Mouse (Mus musculus): ENCODE data around the gene Clec2e. TPM values are rescaled to one million over a fixed set of nuclear protein-coding genes. Genes with fewer than 3 reads are reported as not detected.

Clec2e gene
- polyA plus RNA-seq, 1 experiment, result not detected

- Histone ChIP-seq H3K4me1 (ENCODE audit: control insufficient read depth, insufficient read depth, low read length) (no peaks in the 10 kb centered on the region), H3K4me3 (ENCODE audit: insufficient read depth, low read length) (no peak overlapping the region), H3K27ac (ENCODE audit: insufficient read depth, low read depth, low read length) (no peak overlapping the region)
- TF ChIP-seq POLR2A (IDR thresholded peaks at IDR 0.05; ENCODE audit: borderline replicate concordance, low read depth, low read length) (no peak), CTCF (IDR thresholded peaks at IDR 0.05; ENCODE audit: low read depth, low read length) (no peak)
Measured at GRCm38 (mm10) chr6:129065857-129066256, 34.9 kb downstream of the Clec2e start.

DNA sequence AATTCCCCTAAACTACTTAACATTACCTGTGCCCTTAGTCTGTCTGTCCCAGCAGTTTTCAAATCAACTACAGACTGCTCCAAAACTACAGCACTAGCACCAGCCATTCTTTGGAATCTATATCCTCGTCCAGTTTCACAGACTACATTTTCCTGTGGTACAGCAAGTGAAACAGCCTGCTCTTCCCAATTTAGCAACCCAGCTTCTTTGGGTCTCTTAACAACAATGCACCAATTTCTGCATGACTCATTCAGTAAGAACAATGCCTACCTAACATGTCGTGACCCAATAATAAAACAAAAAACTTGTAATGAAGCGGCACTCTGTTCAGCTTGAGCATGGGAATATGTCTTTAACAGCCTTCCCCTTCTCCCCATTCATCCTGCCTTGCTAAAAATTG is 35.3 kb downstream of the Clec2e start:
- no peaks in the 10 kb centered on the region for H3K4me1 ChIP-seq (ENCODE audit: control insufficient read depth, insufficient read depth, low read length)
- no peak for TF ChIP-seq CTCF (IDR thresholded peaks at IDR 0.05; ENCODE audit: low read depth, low read length)
- no peak for TF ChIP-seq POLR2A (IDR thresholded peaks at IDR 0.05; ENCODE audit: borderline replicate concordance, low read depth, low read length)
- no peak overlapping the region for H3K4me3 ChIP-seq (ENCODE audit: insufficient read depth, low read length)
- no peak overlapping the region for H3K27ac ChIP-seq (ENCODE audit: insufficient read depth, low read depth, low read length)

GRCm38 (mm10) chr6:129058013-129058412 is 42.7 kb downstream of the Clec2e start:
- Histone ChIP-seq H3K4me1 (ENCODE audit: control insufficient read depth, insufficient read depth, low read length) (peaks cover 3% of the 10 kb centered on the region; the same call in 1 of the 2 replicates), H3K4me3 (ENCODE audit: insufficient read depth, low read length) (no peak overlapping the region), H3K27ac (ENCODE audit: insufficient read depth, low read depth, low read length) (no peak overlapping the region)
- TF ChIP-seq CTCF (IDR thresholded peaks at IDR 0.05; ENCODE audit: low read depth, low read length) (no peak), POLR2A (IDR thresholded peaks at IDR 0.05; ENCODE audit: borderline replicate concordance, low read depth, low read length) (no peak)

- no peak for TF ChIP-seq POLR2A (IDR thresholded peaks at IDR 0.05; ENCODE audit: borderline replicate concordance, low read depth, low read length)
- no peak for TF ChIP-seq CTCF (IDR thresholded peaks at IDR 0.05; ENCODE audit: low read depth, low read length)
- no peak overlapping the region for H3K27ac ChIP-seq (ENCODE audit: insufficient read depth, low read depth, low read length)
- peaks cover 3% of the 10 kb centered on the region; the same call in 1 of the 2 replicates for H3K4me1 ChIP-seq (ENCODE audit: control insufficient read depth, insufficient read depth, low read length)
- H3K4me3 ChIP-seq (ENCODE audit: insufficient read depth, low read length), result no peak overlapping the region
Measured at GRCm38 (mm10) chr6:129056237-129056636, 44.5 kb downstream of the Clec2e start.

- no peak overlapping the region for H3K4me3 ChIP-seq (ENCODE audit: insufficient read depth, low read length)
- no peak for TF ChIP-seq CTCF (IDR thresholded peaks at IDR 0.05; ENCODE audit: low read depth, low read length)
- no peak for TF ChIP-seq POLR2A (IDR thresholded peaks at IDR 0.05; ENCODE audit: borderline replicate concordance, low read depth, low read length)
- peaks cover 5% of the 10 kb centered on the region; the same call in 1 of the 2 replicates for H3K4me1 ChIP-seq (ENCODE audit: control insufficient read depth, insufficient read depth, low read length)
- H3K27ac ChIP-seq (ENCODE audit: insufficient read depth, low read depth, low read length), result no peak overlapping the region
Measured at GRCm38 (mm10) chr6:129051731-129052130, 49.0 kb downstream of the Clec2e start.

DNA sequence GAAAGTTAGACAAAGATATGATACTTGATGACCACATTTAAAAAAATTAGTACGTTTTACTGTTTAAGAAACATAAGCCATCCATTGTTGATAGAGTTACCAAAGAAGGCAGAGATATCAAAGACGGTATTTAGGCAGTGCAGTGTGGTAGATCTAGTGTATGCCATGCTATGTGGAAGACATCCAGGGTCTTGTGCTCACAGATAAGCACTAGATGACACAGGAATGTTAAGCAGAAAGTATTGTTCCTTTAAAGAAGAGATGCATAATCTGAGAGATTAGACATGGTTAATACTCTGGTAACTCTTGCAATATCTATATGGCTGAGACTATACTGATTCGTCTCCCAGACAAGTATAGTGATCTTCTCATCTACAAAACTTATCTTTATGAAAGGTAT is 49.6 kb downstream of the Clec2e start:
- H3K27ac ChIP-seq (ENCODE audit: insufficient read depth, low read depth, low read length), result no peak overlapping the region
- H3K4me1 ChIP-seq (ENCODE audit: control insufficient read depth, insufficient read depth, low read length), result peaks cover 5% of the 10 kb centered on the region; the same call in 1 of the 2 replicates
- no peak for TF ChIP-seq CTCF (IDR thresholded peaks at IDR 0.05; ENCODE audit: low read depth, low read length)
- TF ChIP-seq POLR2A (IDR thresholded peaks at IDR 0.05; ENCODE audit: borderline replicate concordance, low read depth, low read length), result no peak
- no peak overlapping the region for H3K4me3 ChIP-seq (ENCODE audit: insufficient read depth, low read length)

DNA sequence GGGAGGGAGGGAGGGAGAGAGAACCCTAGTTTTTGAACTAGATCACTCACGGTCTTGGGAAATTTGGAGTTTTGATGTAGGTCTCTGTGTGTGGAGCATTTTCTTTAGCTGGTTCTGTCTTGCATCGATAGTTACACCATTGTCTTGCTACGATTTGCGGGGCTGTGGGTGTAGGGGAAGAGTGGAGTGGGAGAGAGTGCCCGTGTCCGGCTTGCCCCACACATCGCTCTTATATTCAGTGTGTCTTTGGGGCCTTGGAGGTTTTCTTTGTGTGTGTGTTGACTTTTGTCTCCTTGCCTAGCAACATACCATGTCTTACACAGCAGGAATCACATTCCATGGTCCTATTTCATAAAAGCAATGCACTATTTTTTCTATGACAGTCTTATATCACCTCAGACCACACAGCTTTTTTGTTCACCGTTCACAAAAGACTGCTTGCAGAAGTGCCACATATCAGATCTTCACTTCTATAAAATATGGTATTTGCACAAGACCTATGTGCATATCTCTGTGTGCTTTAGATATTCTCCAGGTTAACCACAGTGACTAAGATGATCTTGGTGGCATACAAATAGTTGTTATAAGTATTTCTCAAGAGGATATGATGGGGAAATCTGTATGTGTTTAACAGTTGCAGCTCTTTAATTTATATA is 51.0 kb downstream of the Clec2e start:
- TF ChIP-seq CTCF (IDR thresholded peaks at IDR 0.05; ENCODE audit: low read depth, low read length), result no peak
- no peak for TF ChIP-seq POLR2A (IDR thresholded peaks at IDR 0.05; ENCODE audit: borderline replicate concordance, low read depth, low read length)
- Histone ChIP-seq H3K4me3 (ENCODE audit: insufficient read depth, low read length) (no peak overlapping the region), H3K4me1 (ENCODE audit: control insufficient read depth, insufficient read depth, low read length) (peaks cover 5% of the 10 kb centered on the region; the same call in 1 of the 2 replicates), H3K27ac (ENCODE audit: insufficient read depth, low read depth, low read length) (no peak overlapping the region)

- Histone ChIP-seq H3K4me1 (ENCODE audit: control insufficient read depth, insufficient read depth, low read length) (peaks cover 5% of the 10 kb centered on the region; the same call in 1 of the 2 replicates), H3K27ac (ENCODE audit: insufficient read depth, low read depth, low read length) (no peak overlapping the region)
- no peak for TF ChIP-seq CTCF (IDR thresholded peaks at IDR 0.05; ENCODE audit: low read depth, low read length)
- TF ChIP-seq POLR2A (IDR thresholded peaks at IDR 0.05; ENCODE audit: borderline replicate concordance, low read depth, low read length), result no peak
Measured at GRCm38 (mm10) chr6:129048857-129049473, 51.7 kb downstream of the Clec2e start.

DNA sequence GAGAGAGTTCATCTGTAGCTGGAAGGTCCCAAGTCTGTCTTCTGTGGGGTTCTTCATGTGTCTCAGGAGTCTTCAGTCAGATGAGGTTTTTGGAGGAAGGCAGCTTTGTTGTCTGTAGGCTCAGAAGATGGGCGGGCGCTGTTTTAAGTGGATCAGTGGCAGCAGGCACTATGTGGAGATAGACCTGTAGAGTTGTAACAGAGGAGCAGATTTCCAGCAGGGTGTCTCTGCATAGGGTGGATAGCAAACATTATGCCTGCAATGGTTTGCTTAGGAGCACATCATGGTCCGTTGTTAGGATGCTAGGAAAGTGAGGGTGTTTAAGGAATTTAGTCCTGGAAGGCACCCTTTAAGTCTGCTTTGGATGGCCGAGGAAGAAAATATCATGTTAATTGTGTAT is 52.3 kb downstream of the Clec2e start:
- H3K27ac ChIP-seq (ENCODE audit: insufficient read depth, low read depth, low read length), result no peak overlapping the region
- H3K4me3 ChIP-seq (ENCODE audit: insufficient read depth, low read length), result no peak overlapping the region
- TF ChIP-seq CTCF (IDR thresholded peaks at IDR 0.05; ENCODE audit: low read depth, low read length), result no peak
- no peak for TF ChIP-seq POLR2A (IDR thresholded peaks at IDR 0.05; ENCODE audit: borderline replicate concordance, low read depth, low read length)
- peaks cover 5% of the 10 kb centered on the region; the same call in 1 of the 2 replicates for H3K4me1 ChIP-seq (ENCODE audit: control insufficient read depth, insufficient read depth, low read length)

More at GRCm38 (mm10) chr6:129048857-129049473, 51.7 kb downstream of the Clec2e start:
- H3K4me3 ChIP-seq (ENCODE audit: insufficient read depth, low read length), result peak overlapping the region; percentile 60

- H3K27ac ChIP-seq (ENCODE audit: insufficient read depth, low read depth, low read length), result no peak within 1 kb of the TSS
- peaks cover 5% of the 10 kb centered on the region; the same call in 1 of the 2 replicates for H3K4me1 ChIP-seq (ENCODE audit: control insufficient read depth, insufficient read depth, low read length)
- TF ChIP-seq CTCF (IDR thresholded peaks at IDR 0.05; ENCODE audit: low read depth, low read length), result no peak
- H3K4me3 ChIP-seq (ENCODE audit: insufficient read depth, low read length), result no peak within 1 kb of the TSS
Measured at GRCm38 (mm10) chr6:129045601-129046000, 55.1 kb downstream of the Clec2e start, which contains the start of gene Klrb1f. Gene Klrb1f, plus strand, starts transcription at chr6:129045901.

Measured in bone marrow macrophage, adult 2 months (primary cell).